Mouse (Mus musculus) erythroid progenitor cell, adult 5-6 weeks (primary cell): ENCODE measurements around the gene Ercc2. TPM values are rescaled to one million over a fixed set of nuclear protein-coding genes. Genes with fewer than 3 reads are reported as not detected.

Source experiments
- ATAC-seq: replicated peaks from 2 replicates; pipeline ENCODE4 v1.8.0; 2016; ENCODE audit warnings: moderate number of reproducible peaks, mild to moderate bottlenecking, moderate TSS enrichment, inconsistent platforms; ENCODE audit not compliant: poor library complexity, low FRiP score, severe bottlenecking
- total RNA-seq, 2 experiments: library from RNA; stranded (forward) in 1 of 2; stranded (reverse) in 1 of 2; fragments of 150-400 nt in 1 of 2; fragments of 186-747, 209-891 nt in 1 of 2; gene quantifications; 2 replicates each; pipeline versions ENCODE4 v1.2.3 to v1.2.4; 2015 to 2017; ENCODE audit warnings: low replicate concordance in 2 of 2

Ercc2 gene
- 1.7 and 1.8 TPM in 2 replicates for total RNA-seq (2015; ENCODE audit: low replicate concordance)
- 5.3 and 11.3 TPM in 2 replicates for total RNA-seq (2017; ENCODE audit: low replicate concordance)

DNA sequence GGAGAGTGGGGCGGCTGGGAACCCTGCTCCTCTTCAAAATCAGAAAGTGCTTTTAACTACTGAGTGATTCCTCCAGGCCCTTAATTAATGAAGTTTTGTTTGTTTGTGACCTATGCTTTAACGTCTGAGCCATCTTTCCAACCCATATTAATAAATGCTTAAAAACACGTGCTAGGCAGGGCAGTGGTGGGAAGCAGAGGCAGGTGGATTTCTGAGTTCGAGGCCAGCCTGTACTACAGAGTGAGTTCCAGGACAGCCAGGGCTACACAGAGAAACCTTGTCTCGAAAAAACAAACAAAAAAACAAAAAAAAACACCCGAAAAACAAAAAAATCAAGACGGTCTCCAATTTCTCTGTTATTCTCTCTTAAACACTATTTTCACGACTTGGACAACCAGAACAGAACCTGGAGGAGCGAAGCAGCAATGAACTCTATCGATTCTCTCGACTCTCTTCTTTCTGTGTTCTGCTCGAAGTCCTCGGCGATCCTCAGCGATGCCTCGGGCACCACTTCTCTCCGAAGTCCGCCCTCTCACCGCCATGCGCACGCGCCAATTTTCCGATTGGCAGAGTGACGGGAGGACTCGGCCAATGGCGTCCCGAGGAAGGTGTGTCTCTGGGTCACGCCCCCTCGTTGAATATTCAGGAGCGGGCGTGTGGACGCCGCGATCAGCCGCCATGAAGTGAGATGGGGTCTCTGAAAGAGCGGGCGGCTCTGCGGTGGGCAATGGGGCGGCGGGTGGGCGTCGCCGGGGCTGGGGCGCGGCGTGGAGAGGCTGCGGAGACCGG lies at the start of gene Ercc2:
Gene Ercc2 (plus strand): TSS at position 634 of the 789 bp plus-strand sequence.
- ATAC-seq, result peak; percentile 99

DNA sequence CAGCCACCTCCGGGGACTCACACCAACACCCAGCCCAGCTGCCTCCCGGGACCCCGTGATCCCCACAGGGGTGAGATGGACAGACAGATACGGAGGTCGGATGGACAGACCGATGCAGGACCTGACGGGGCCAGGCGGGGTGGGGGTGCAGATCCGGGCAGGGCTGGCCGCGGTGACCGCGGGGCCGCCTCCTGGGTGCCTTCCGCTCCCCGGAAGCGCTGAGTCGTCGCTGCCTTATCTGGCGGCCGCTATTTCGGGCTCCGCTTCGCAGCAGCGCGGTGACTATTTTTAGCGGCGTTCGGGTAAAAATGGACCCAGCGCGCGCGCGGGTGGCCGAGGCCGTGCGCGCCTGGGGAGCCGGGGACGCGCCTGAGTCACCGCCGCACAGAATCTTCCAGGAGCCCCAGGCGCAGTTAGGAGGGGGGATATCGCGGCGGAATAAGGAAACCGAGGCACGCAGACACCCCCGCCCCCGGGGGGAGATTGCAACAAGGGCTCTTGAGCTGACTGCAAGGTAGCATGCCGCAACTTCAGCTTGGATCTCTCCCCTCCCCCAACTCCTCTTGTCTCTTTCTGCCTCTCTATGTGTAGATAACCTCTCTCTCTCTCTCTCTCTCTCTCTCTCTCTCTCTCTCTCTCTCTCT lies 49.0 kb upstream of the Ercc2 start:
- peak; percentile 70 for ATAC-seq

DNA sequence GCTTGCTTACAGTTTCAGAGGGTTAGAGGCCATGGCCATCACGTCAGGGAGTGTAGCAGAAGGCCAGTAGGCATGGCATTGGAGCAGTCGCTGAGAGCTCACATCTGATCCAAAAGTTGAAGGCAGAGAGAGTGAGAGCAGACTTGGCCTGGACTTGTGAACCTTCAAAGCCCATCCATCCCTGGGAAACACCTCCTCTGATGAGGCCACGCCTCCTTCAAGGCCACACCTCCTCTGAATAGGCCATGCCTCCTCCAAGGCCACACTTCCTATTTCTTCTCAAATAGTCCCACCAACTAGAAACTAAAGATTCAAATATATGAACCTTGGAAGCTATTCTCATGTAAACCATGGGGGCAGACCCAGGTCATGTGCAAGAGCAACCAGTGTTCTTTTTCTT lies 46.2 kb upstream of the Ercc2 start:
- ATAC-seq, result no peak

DNA sequence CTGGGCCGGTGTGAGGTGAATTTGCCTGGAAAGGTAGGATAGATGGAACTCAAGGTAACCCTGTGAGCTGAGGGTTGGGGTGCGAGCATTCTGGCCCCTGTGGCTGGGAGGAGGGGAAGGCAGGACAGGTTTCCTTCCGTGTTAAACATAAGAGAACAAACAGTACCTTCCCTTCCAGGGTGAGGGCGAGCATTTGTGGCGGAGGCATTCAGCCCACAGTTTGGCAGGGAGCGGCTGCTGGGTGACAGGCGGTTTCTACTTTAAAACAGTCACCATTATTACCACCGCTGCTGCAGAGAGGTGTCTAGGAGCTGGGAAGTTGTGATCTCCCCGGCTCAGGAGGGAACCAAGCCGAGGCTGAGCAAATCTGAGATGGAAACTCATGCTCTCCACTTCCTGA lies 44.7 kb upstream of the Ercc2 start:
- ATAC-seq, result no peak

DNA sequence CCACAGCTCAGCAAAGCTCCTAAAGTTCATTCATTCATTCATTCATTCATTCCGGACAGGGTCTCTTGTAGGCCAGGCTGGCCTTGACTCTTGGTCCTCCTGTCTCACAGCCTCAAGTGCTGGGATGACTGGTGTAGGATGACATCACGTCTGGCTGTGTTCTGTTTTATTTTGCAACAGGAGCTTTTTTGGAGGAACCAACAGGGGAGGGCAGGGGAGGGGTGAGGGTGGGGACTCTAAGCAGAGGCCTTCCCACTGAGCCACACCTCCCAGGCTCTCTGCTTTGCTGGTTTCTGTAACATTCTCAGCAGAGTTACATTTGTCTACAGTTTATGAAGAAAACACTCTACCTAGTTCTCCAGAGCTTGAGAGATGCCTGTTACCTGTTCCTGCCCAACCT lies 43.8 kb upstream of the Ercc2 start:
- no peak for ATAC-seq

DNA sequence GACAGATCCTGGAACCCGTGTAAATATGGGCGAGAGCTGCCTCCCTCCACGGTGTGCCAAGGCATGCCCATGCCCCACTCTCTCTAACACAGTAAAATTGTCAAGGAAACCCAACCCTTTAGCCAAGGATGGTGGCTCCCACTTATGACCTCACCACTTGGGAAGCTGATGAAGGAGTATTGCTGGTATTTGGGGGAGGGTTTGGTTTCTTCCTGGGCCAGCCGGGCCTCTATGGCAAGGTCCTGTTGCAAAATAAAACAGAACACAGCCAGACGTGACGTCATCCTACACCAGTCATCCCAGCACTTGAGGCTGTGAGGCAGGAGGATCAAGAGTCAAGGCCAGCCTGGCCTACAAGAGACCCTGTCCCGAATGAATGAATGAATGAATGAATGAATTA lies 43.2 kb upstream of the Ercc2 start:
- no peak for ATAC-seq

DNA sequence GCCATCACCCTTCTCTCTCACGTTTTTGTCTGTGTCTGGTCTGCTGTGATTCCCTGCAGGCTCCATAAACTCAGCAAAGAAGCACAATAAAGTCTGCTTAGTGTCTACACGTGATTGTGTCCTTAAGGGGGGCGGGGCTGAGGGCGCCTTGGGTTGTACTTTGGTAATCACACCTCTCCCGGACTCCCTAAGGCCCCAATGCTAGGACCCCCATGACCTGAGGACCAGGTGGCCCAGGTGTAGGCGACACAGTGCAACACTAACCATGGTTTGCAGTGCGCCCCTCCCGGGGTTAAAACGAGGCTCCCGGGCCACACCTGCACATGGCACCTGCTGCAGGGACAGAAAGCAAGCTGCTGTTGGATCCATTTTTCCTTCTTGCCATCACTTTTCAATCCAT lies 40.6 kb upstream of the Ercc2 start:
- ATAC-seq, result no peak

DNA sequence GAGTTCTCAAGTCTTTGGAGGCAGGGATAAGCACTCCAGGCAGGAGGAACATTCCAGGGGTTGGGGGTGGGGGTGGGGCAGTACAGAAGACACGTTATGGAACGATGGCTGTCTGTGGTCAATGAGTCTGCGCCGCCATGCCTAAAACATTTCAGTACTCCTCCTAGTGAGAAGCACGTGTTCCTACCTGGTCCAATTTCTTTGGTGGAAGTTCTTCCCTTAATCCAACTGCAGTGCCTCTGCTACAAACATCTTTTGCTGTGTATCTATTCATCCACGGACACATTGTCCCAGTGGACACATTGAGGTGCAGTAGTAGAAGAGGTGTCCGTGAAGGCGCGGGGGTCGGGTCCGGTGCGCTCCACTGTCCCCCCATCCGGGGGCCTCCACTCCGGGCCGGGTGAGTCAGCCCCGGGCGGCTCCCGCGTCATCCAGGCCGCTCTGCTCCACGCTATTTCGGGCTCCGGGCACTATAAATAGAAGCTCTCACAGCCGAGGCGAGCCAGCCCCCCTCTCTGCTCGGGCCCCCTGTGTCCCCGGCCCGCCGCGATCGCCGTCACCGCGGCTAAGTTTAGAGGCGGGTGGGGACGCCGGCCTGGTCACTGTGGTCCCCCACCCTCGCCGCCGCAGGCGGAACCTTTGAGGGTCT lies 39.9 kb upstream of the Ercc2 start:
- no peak for ATAC-seq

DNA sequence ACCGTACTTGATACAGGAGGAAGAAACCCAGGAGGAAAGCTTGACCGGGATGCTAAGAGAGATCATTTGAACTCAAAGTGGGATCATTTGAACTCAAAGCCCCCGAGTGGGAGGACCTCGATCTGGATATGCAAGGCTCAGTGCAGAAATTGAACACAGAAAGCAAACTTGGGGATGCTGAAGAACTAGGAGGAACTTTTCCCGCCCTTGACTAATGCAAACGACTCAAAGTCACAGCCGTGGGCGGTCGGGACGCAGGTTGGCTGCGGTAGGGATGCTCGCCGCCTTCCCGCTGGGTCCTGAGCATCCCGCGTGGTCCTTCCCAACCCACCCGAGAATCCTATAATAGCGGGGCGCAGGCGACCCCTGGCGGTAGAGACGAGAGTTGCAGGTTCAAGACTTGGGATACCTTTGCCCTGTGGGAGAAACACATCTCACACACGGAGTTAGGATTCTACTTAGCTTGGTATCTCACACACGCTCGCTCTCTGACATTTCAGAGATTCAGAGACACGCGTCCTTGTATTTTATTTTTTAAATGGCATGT lies 39.3 kb upstream of the Ercc2 start:
- ATAC-seq, result no peak; the same call in 1 of the 2 replicates

DNA sequence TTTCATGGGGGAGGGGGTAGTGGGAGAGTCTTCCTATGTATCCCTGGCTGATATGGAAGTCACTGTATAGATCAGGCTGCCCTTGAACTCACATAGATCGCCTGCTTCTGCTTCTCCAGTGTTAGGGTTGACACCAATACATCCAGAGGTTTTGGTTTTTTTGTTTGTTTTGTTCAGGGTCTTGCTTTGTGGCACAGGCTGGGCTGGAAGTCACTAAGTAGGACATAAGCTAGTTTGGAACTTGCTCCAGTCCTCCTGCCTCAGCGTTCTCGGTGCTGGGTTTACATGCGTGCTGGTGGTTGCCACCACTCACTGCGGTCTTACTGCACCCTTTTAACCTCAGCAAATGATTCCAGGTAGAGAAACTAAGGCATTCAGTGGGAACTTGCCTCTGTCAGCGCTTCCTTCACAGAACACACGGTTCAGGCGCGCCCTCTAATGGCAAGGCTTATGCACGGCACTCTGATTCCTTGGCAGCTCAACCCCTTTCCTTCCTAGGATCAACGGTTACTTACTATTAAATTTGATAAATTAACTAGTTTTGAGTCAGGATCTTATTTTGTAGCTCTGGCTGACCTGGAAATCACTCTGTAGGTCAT lies 38.5 kb upstream of the Ercc2 start:
- ATAC-seq, result peak; percentile 68

DNA sequence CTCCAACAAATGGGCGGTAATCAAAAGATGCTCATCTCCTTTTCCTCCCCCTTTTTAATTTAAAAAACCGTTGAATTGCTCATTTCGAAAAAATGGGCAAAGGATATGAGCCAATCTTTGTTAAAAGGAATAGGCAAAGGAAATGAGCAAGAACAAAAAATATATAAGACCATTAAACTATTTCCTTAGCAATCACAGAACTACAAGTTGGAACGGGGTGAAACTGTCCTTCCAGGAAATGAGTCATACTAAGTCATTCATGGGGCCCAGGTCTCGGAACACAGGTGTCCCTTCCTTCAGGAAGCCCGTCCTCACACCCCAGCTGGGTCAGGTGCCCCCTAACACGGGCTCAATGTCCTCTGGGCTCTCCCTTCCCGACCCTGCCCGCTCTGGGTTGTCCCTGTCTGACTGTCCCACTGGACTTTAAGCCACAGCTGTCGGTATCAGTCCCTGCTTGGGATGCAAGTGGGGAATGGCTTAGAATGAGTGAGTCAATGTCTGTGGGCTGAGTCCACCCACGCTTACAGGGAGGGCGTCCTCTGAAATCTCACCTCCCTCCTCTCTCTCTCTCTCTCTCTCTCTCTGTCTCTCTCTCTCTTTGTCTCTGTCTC lies 37.5 kb upstream of the Ercc2 start, which contains the start of gene Ercc1:
Gene Ercc1 (plus strand): TSS at position 542 of the 611 bp plus-strand sequence.
- no peak for ATAC-seq

DNA sequence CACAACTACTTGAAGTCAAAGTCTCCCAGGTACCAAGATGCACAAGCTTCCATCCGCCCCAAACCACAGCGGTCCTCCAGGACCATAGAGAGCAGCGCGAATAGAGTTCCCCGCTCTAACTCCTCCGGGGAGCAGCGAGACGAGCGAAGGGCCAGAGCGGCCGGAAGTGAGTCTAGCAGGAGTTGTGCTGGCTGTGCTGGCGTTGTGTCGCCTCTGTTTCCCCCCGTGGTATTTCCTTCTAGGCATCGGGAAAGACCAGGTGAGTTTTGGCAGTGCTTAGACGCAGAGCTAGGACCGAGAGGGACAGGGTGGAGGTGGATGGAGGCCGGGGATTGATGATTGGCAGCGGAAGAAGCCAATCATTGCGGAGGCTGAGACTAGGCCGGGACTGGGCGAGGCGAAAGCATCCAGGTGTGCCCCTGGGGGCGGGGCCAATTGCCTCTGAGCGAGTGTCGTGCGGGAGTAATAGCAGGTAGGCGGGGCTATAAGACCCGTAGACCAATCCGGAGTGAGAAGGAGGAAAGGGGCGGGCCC lies 36.8 kb upstream of the Ercc2 start:
- ATAC-seq, result peak; percentile 86

DNA sequence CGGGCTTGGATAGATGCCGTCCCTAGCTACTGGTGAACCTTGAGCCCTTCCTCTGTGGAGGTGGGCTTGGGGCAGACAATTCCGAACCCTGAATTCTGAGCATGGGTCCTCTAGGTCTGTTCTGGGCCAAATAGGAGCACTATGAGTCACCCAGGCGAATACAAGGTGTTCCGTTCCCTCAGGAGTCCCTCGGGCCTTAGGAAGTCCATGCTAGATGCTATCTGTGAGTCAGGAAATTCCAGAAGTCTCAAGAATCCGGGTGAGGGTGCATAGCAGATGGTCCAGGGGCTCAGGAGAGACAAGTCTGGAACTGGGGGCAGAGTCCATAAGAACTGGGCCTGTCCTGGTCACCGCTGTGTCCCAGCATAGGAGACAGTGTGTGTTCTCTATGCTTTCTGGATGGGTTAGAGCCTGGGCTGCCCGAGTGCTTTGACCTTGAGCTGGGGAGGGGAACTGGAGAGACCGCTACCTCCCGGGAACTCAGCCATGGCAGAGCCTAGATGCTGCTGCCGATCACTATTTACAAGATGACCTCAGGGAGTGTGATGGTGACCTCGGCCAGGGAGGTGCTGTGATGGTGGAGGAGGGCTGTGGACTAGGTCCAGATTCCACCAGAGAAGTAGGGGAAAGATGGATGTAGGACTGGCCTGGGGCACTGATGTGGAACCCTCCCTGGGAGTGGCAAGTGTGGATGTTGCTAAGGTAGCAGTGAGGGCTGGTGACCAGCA lies 32.5 kb upstream of the Ercc2 start:
- no peak for ATAC-seq

DNA sequence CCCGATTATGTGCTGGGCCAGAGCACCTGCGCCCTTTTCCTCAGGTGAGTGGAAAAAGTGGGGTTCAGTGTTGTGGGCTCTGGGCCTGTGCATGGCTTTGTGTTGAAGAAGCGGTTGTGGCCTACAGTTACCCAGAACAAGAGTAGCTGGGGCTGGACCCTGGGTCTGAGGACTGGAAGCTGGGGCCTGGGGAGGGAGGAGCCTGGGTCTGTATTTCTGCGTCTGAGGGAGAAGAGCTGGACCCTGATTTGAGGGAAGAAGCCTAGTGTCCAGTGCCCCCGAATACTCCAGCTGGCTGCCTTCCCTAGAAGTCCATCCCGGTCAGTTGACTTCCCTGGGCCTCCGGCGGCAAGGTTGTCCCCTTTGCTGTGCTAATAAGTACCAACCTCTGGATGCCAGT lies 31.6 kb upstream of the Ercc2 start:
- no peak for ATAC-seq

DNA sequence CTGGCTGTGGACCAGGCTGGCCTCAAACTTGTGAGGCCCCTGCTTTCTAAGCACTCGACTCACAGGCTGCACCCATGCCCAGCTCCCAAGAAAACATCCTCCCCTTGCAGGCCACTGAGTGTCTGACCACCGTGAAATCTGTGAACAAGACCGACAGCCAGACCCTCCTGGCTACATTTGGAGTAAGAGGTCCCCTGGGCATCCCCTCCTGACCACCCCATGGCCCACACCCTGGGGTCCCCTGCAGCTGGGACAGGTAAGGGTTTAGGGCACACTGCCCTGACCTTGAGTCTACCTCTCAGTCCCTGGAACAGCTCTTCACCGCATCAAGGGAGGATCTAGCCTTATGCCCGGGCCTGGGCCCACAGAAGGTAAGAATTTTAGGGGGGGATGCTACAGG lies 26.8 kb upstream of the Ercc2 start:
- ATAC-seq, result no peak

DNA sequence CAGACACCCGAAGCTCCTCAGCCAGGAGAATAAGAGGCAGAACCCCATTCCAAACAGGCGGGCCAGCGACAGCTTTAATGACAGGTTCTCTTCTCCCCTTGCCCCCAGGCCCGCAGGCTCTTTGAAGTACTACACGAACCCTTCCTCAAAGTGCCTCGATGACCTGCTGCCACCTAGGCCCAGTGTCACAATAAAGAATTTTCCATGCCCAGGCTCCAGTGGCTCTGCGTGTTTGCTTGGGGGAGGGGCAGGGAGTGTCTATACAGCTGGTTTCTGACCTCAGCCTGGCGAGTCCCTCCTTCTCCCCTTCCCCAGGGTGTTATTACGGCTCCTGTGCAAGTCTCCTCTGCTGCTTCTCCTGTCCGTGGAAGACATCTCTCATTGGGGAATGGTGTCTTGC lies 25.5 kb upstream of the Ercc2 start:
- ATAC-seq, result no peak

DNA sequence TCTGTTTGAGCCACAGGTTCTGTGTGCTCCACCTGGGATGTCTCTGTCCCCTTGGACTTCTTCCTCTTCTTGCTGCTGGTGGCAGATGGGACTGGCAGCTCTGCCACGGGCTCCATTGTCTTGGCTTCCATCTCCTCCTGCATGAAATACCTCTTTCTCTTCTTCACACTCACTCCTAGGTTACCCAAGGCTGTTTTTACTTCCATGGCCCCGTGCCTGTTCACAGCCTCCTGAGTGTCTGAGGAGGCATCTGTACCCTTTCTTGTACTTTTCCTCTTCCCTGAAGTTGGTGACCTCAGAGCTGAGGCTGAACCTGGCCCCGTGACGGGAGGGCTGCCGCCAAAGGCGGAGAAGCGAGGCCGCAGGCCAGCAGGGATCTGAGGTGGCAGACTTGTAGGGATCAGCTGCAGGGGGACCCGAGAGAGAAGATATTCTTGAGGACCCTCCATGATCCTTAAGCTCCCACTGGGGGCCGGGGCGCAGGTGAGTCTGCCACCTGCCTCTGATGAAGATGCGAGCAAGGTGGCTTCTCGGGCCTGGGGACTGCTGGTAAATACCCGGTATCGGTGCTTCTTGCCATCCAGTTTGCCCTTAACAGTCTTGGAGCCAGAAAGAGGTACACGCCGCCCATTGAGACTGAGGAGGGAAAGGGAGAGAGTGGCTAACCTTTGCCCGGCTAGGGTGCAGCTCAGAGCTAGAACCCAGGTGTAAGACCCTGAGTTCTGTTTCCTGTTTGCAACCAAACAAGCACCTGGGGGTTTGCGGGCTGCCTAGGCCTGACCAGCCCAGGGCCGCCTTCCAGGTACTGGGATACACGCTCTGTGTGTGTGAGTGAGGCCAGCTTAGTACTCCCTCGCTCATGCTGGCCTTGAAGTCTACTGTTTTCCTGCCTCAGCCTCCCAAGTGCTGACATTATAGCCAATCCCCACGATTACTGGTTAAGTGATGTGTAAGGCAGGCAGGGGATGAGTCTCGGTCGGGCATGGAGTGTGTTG lies 24.1 kb upstream of the Ercc2 start:
- no peak for ATAC-seq

DNA sequence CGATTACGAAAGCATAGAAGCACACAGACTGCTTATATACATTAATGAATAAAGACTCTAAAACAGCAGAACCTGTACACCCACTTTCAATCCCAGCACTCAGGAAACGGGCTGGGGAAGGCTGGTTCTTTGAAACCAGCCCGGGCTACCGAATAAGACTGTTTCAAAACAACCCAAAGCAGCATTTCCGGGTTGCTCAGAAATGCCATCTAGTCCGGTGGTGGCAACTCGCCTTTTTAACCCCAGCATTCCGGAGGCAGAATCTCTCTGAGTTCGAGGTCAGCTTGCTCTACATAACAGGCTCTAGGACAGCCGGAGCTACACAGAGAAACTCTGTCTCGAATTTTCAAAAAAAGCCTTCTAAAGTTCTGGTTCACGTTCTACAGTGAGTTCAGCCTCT lies 23.2 kb upstream of the Ercc2 start:
- ATAC-seq, result no peak
